In the genomic region with DNA sequence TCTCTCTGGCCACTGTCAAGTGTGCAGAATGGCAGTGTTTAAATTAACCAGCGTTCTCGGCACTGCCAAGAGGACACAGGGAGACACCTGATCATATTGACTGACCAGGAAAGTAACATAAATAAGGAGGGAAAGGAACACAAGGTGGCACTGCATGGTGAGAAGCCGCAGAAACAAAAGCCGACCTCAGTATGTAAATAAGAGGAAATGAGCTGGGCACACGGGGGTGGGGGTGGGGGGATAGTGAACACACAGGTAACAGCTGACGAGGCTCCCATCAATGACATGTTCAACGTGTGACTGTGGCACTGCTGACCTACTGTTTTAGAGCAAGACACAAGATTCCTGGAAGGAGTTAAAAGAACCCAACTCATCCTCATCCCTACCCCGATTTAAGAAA, we compare ENCODE assay signal across 14 mouse cellular contexts. TPM values are rescaled to one million over a fixed set of nuclear protein-coding genes. Genes with fewer than 3 reads are reported as not detected.
A peak's percentile ranks its signal among the peaks of the same experiment; 100 is the strongest.
DNase-seq lines count a peak whose midpoint lies in the region; ATAC-seq lines count a peak whose summit lies in the region.
"Had no signal": no experiment of that assay in that cellular context is flagged by ENCODE, and none has a peak within 500 bp of the region (broad histone marks: within the 10 kb centered on the region; RNA-seq: fewer than 3 reads in every experiment).

No protein-coding gene starts in this region.

- H3K27ac ChIP-seq in heart, embryonic 13.5 days (replicated peaks), result no peak overlapping the region
- H3K27ac ChIP-seq in neural tube, embryonic 12.5 days, result no peak overlapping the region
- no peak overlapping the region for H3K27ac ChIP-seq in embryonic facial prominence, embryonic 14.5 days (replicated peaks; ENCODE audit: low read depth, low read length)
- no peak overlapping the region for H3K27ac ChIP-seq in hindbrain, embryonic 12.5 days

- peak overlapping the region; percentile 77 for H3K4me2 ChIP-seq in heart, embryonic 13.5 days
- H3K4me2 ChIP-seq in neural tube, embryonic 12.5 days (replicated peaks), result peak overlapping the region; percentile 76; the same call in 1 of the 2 replicates
- no peak overlapping the region; the same call in 1 of the 2 replicates for H3K4me2 ChIP-seq in embryonic facial prominence, embryonic 14.5 days (ENCODE audit: low read depth, low read length)
- H3K4me2 ChIP-seq in hindbrain, embryonic 12.5 days (replicated peaks), result no peak overlapping the region

- WGBS in heart, embryonic 13.5 days, result 72% methylated on average over 8 of the region's 8 CpGs
- WGBS in neural tube, embryonic 12.5 days, result 84% methylated on average over 8 of the region's 8 CpGs
- 71% methylated on average over 8 of the region's 8 CpGs for WGBS in embryonic facial prominence, embryonic 14.5 days
- 81% methylated on average over 8 of the region's 8 CpGs for WGBS in hindbrain, embryonic 12.5 days

- no peak overlapping the region for H3K4me3 ChIP-seq in heart, embryonic 13.5 days
- H3K4me3 ChIP-seq in neural tube, embryonic 12.5 days, result no peak overlapping the region
- no peak overlapping the region for H3K4me3 ChIP-seq in embryonic facial prominence, embryonic 14.5 days (ENCODE audit: low read depth, low read length)
- no peak overlapping the region for H3K4me3 ChIP-seq in hindbrain, embryonic 12.5 days

- intact Hi-C loops in heart, postnatal 10 days (cut with DNase I), result no loop called here

- ATAC-seq in heart, embryonic 13.5 days (ENCODE audit: extremely low read depth, insufficient number of reproducible peaks, low FRiP score, low TSS enrichment), result no peak
- ATAC-seq in neural tube, embryonic 12.5 days (ENCODE audit: low FRiP score, low read depth), result no peak
- ATAC-seq in embryonic facial prominence, embryonic 14.5 days (ENCODE audit: low read depth), result no peak
- ATAC-seq in hindbrain, embryonic 12.5 days (ENCODE audit: low FRiP score), result no peak
- ATAC-seq: hindbrain, embryonic 16.5 days had no signal

- peaks cover 48% of the 10 kb centered on the region for H3K4me1 ChIP-seq in heart, embryonic 13.5 days
- peaks cover 35% of the 10 kb centered on the region for H3K4me1 ChIP-seq in neural tube, embryonic 12.5 days
- peaks cover 17% of the 10 kb centered on the region; the same call in 1 of the 2 replicates for H3K4me1 ChIP-seq in embryonic facial prominence, embryonic 14.5 days (ENCODE audit: control insufficient read depth, insufficient read depth, low read length)
- peaks cover 16% of the 10 kb centered on the region for H3K4me1 ChIP-seq in hindbrain, embryonic 12.5 days

- no peaks in the 10 kb centered on the region for H3K9me3 ChIP-seq in heart, embryonic 13.5 days
- H3K9me3 ChIP-seq in neural tube, embryonic 12.5 days, result no peaks in the 10 kb centered on the region
- no peaks in the 10 kb centered on the region for H3K9me3 ChIP-seq in embryonic facial prominence, embryonic 14.5 days (ENCODE audit: control insufficient read depth, low read length)
- no peaks in the 10 kb centered on the region for H3K9me3 ChIP-seq in hindbrain, embryonic 12.5 days (replicated peaks)

- H3K36me3 ChIP-seq in heart, embryonic 13.5 days, result peaks cover 14% of the 10 kb centered on the region
- H3K36me3 ChIP-seq in neural tube, embryonic 12.5 days, result peaks cover 10% of the 10 kb centered on the region
- peaks cover 15% of the 10 kb centered on the region for H3K36me3 ChIP-seq in embryonic facial prominence, embryonic 14.5 days (ENCODE audit: control insufficient read depth, insufficient read depth, low read length)
- 0 out of 2 replicates have a peak, but pooled peaks cover under 1% of the 10 kb centered on the region for H3K36me3 ChIP-seq in splenic B cell, adult 2 months (ENCODE audit: control insufficient read depth, insufficient read depth, low read length, poor library complexity, severe bottlenecking)
- peaks cover 7% of the 10 kb centered on the region; the same call in 1 of the 2 replicates for H3K36me3 ChIP-seq in hindbrain, embryonic 12.5 days

- no peaks in the 10 kb centered on the region for H3K27me3 ChIP-seq in heart, embryonic 13.5 days (replicated peaks)
- no peaks in the 10 kb centered on the region for H3K27me3 ChIP-seq in neural tube, embryonic 12.5 days (replicated peaks)
- no peaks in the 10 kb centered on the region for H3K27me3 ChIP-seq in embryonic facial prominence, embryonic 14.5 days (replicated peaks; ENCODE audit: control insufficient read depth, insufficient read depth, low read length)
- H3K27me3 ChIP-seq in splenic B cell, adult 2 months (ENCODE audit: control insufficient read depth, insufficient read depth, low read length, poor library complexity, severe bottlenecking), result no peaks in the 10 kb centered on the region
- no peaks in the 10 kb centered on the region for H3K27me3 ChIP-seq in hindbrain, embryonic 12.5 days

- DNase-seq in heart, postnatal 10 days, result no peak
- no peak for DNase-seq in neural tube, embryonic 10.5 days (ENCODE audit: extremely low spot score, low spot score)
- DNase-seq in embryonic facial prominence, embryonic 14.5 days (ENCODE audit: low spot score), result no peak
- peak; percentile 67 for DNase-seq in splenic B cell, adult 2 months (ENCODE audit: low read depth, low spot score)
- DNase-seq: adrenal gland, postnatal 36 days; cerebellum, postnatal 36 days; kidney, adult 9 months; layer of hippocampus, adult 9-11 months; lung, postnatal 4 days; thymus, postnatal 25 days had no signal

- no peak overlapping the region for H3K9ac ChIP-seq in heart, embryonic 13.5 days
- no peak overlapping the region for H3K9ac ChIP-seq in neural tube, embryonic 12.5 days
- 0 out of 2 replicates have a peak overlapping the region, but pooled peaks have one; percentile 40 for H3K9ac ChIP-seq in embryonic facial prominence, embryonic 14.5 days (ENCODE audit: low read depth, low read length)
- no peak overlapping the region for H3K9ac ChIP-seq in hindbrain, embryonic 12.5 days

RNA-seq across cellular contexts. Expression of gene Ncaph, which starts 2.4 kb away (rescaled TPM):
- polyA plus RNA-seq in heart, embryonic 13.5 days (2015; fragmentation: Nextera tagmentation; extraction: Ambion mirVana), result 51.2 and 53.3 TPM in 2 replicates
- 10 to 100 TPM; 13.7 to 15.2 TPM for total RNA-seq in heart, postnatal 10 days (2021)
- polyA plus RNA-seq in neural tube, embryonic 12.5 days (2016; fragmentation: Nextera tagmentation; extraction: Ambion mirVana), result 58.5 and 59.6 TPM in 2 replicates
- polyA plus RNA-seq in embryonic facial prominence, embryonic 14.5 days (2014; fragmentation: Nextera tagmentation; extraction: Ambion mirVana), result 60.4 and 68.2 TPM in 2 replicates
- polyA plus RNA-seq in hindbrain, embryonic 12.5 days (2016; fragmentation: Nextera tagmentation; extraction: Ambion mirVana), result 58.5 and 62.6 TPM in 2 replicates

RNA-seq across cellular contexts. Expression of gene Itpripl1, which starts 11.9 kb away (rescaled TPM):
- 11.6 and 12.4 TPM in 2 replicates for polyA plus RNA-seq in heart, embryonic 13.5 days (2015; fragmentation: Nextera tagmentation; extraction: Ambion mirVana)
- 10 to 100 TPM; 14.1 to 15.3 TPM for total RNA-seq in heart, postnatal 10 days (2021)
- polyA plus RNA-seq in neural tube, embryonic 12.5 days (2016; fragmentation: Nextera tagmentation; extraction: Ambion mirVana), result 14.5 and 15.3 TPM in 2 replicates
- 16.7 and 19.0 TPM in 2 replicates for polyA plus RNA-seq in embryonic facial prominence, embryonic 14.5 days (2014; fragmentation: Nextera tagmentation; extraction: Ambion mirVana)
- 13.9 and 16.7 TPM in 2 replicates for polyA plus RNA-seq in hindbrain, embryonic 12.5 days (2016; fragmentation: Nextera tagmentation; extraction: Ambion mirVana)

Comparison
In these comparisons a context has a peak if more than half of its experiments do, and no peak if none do; other contexts are left out.
1. H3K4me2 ChIP-seq: peak in heart, embryonic 13.5 days (single experiment) and neural tube, embryonic 12.5 days (single experiment); none in embryonic facial prominence, embryonic 14.5 days (single experiment) and hindbrain, embryonic 12.5 days (single experiment).